Mouse (Mus musculus): Measurements from ENCODE around the gene Cxcr6.

Cxcr6 gene

GRCm38 (mm10) chr9:123828916-123829315, 22.6 kb downstream of the Cxcr6 start:
- DNase-seq, result no peak

GRCm38 (mm10) chr9:123835851-123836250, 29.6 kb downstream of the Cxcr6 start:
- DNase-seq, result no peak

- no peak for DNase-seq
These were observed 34.0 kb downstream of the Cxcr6 start for GRCm38 (mm10) chr9:123840243-123840642.

GRCm38 (mm10) chr9:123844468-123844867, 38.2 kb downstream of the Cxcr6 start:
- no peak for DNase-seq

GRCm38 (mm10) chr9:123845120-123845519, 38.8 kb downstream of the Cxcr6 start:
- DNase-seq, result no peak

GRCm38 (mm10) chr9:123846490-123846889, 40.2 kb downstream of the Cxcr6 start:
- no peak for DNase-seq

- DNase-seq, result peak; percentile 21
These were observed 43.9 kb downstream of the Cxcr6 start for GRCm38 (mm10) chr9:123849976-123850695.

- DNase-seq, result peak; percentile 66
These were observed 44.4 kb downstream of the Cxcr6 start for GRCm38 (mm10) chr9:123850705-123851061.

- DNase-seq, result peak; percentile 84
These were observed 44.9 kb downstream of the Cxcr6 start for GRCm38 (mm10) chr9:123851062-123851712.

GRCm38 (mm10) chr9:123851713-123852448, 45.6 kb downstream of the Cxcr6 start, which contains the start of gene Fyco1:
Gene Fyco1 (minus strand): TSS chr9:123851899.
- DNase-seq, result peak; percentile 93

GRCm38 (mm10) chr9:123852449-123853390, 46.4 kb downstream of the Cxcr6 start:
- DNase-seq, result no peak

GRCm38 (mm10) chr9:123856836-123857235, 50.6 kb downstream of the Cxcr6 start:
- no peak for DNase-seq

Measured in thymus, postnatal 25 days (tissue).